ENCODE assay signal across 8 mouse cellular contexts in genomic region chr9:44478959-44479605, GRCm38 (mm10). TPM values are rescaled to one million over a fixed set of nuclear protein-coding genes. Genes with fewer than 3 reads are reported as not detected.
DNase-seq lines count a peak whose midpoint lies in the region; ATAC-seq and TF ChIP-seq lines count a peak whose summit lies in the region.

No protein-coding gene starts in this region.

- no peaks in the 10 kb centered on the region for H3K9me3 ChIP-seq in ES-Bruce4 (replicated peaks; ENCODE audit: control insufficient read depth, insufficient read depth, low read length, poor library complexity, severe bottlenecking)
- H3K9me3 ChIP-seq in forebrain, embryonic 12.5 days, result no peaks in the 10 kb centered on the region
- no peaks in the 10 kb centered on the region for H3K9me3 ChIP-seq in lung, embryonic 15.5 days

- H3K27me3 ChIP-seq in ES-Bruce4 (ENCODE audit: control insufficient read depth, insufficient read depth, low read length, poor library complexity, severe bottlenecking), result no peaks in the 10 kb centered on the region
- peaks cover 4% of the 10 kb centered on the region; the same call in 1 of the 2 replicates for H3K27me3 ChIP-seq in forebrain, embryonic 12.5 days
- H3K27me3 ChIP-seq in lung, embryonic 15.5 days, result no peaks in the 10 kb centered on the region

- DNase-seq in heart, postnatal 14 days, result peak; percentile 81 to 84
- peak; percentile 88 to 94 for DNase-seq in kidney, postnatal 4 days
- peak; percentile 58 to 70 for DNase-seq in right cerebral cortex, adult 2 months (ENCODE audit: low spot score in 2 of 2)
- DNase-seq in natural killer cell, adult 2 months (ENCODE audit: low spot score in 2 of 2), result no peak

- no peak for TF ChIP-seq CTCF in ES-Bruce4 (IDR thresholded peaks at IDR 0.05; ENCODE audit: low read depth, low read length)
- TF ChIP-seq CTCF in bone marrow macrophage, adult 2 months (IDR thresholded peaks at IDR 0.05; ENCODE audit: low read depth, low read length), result no peak

- peak overlapping the region; percentile 82 for H3K4me3 ChIP-seq in ES-Bruce4 (ENCODE audit: low read depth, low read length)
- H3K4me3 ChIP-seq in bone marrow macrophage, adult 2 months (ENCODE audit: insufficient read depth, low read length), result peak overlapping the region; percentile 63
- peak overlapping the region; percentile 74 for H3K4me3 ChIP-seq in forebrain, embryonic 12.5 days (replicated peaks)
- H3K4me3 ChIP-seq in lung, embryonic 15.5 days, result peak overlapping the region; percentile 85

- ATAC-seq in forebrain, embryonic 12.5 days (ENCODE audit: low FRiP score), result peak; percentile 54
- ATAC-seq in lung, embryonic 15.5 days (ENCODE audit: borderline replicate concordance, extremely low read depth, low FRiP score, low TSS enrichment), result peak; percentile 72

- peaks cover 2% of the 10 kb centered on the region for H3K4me1 ChIP-seq in ES-Bruce4 (ENCODE audit: control insufficient read depth, insufficient read depth, low read length)
- peaks cover 14% of the 10 kb centered on the region for H3K4me1 ChIP-seq in bone marrow macrophage, adult 2 months (ENCODE audit: control insufficient read depth, insufficient read depth, low read length)
- H3K4me1 ChIP-seq in forebrain, embryonic 12.5 days, result peaks cover 38% of the 10 kb centered on the region
- H3K4me1 ChIP-seq in lung, embryonic 15.5 days, result peaks cover 23% of the 10 kb centered on the region

- H3K27ac ChIP-seq in ES-Bruce4 (ENCODE audit: insufficient read depth, low read length), result no peak overlapping the region
- H3K27ac ChIP-seq in bone marrow macrophage, adult 2 months (ENCODE audit: insufficient read depth, low read depth, low read length), result peak overlapping the region; percentile 50
- peak overlapping the region; percentile 99 for H3K27ac ChIP-seq in forebrain, embryonic 12.5 days
- peak overlapping the region; percentile 100 for H3K27ac ChIP-seq in lung, embryonic 15.5 days

- under 1% methylated on average over 29 of the region's 29 CpGs for WGBS in forebrain, embryonic 12.5 days
- under 1% methylated on average over 28 of the region's 29 CpGs for WGBS in lung, embryonic 15.5 days

- no peak for TF ChIP-seq EP300 in ES-Bruce4 (IDR thresholded peaks at IDR 0.05; ENCODE audit: insufficient read depth, low read depth, low read length)

- peak overlapping the region; percentile 98 for H3K4me2 ChIP-seq in forebrain, embryonic 12.5 days
- H3K4me2 ChIP-seq in lung, embryonic 15.5 days, result peak overlapping the region; percentile 79

- no peak for TF ChIP-seq POLR2A in ES-Bruce4 (IDR thresholded peaks at IDR 0.05; ENCODE audit: insufficient read depth, low read length)
- TF ChIP-seq POLR2A in bone marrow macrophage, adult 2 months (IDR thresholded peaks at IDR 0.05; ENCODE audit: borderline replicate concordance, low read depth, low read length), result no peak

- intact Hi-C loops in heart, postnatal 14 days (cut with DNase I), result loop anchor here (5.0 kb wide), 1 partner anchor 33 kb away; no protein-coding TSS in a partner anchor

- H3K36me3 ChIP-seq in ES-Bruce4 (ENCODE audit: control insufficient read depth, insufficient read depth, low read length, poor library complexity, severe bottlenecking), result no peaks in the 10 kb centered on the region
- H3K36me3 ChIP-seq in forebrain, embryonic 12.5 days (replicated peaks), result no peaks in the 10 kb centered on the region
- no peaks in the 10 kb centered on the region for H3K36me3 ChIP-seq in lung, embryonic 15.5 days

- H3K9ac ChIP-seq in ES-Bruce4 (ENCODE audit: low read depth, poor library complexity, severe bottlenecking), result peak overlapping the region; percentile 82
- peak overlapping the region; percentile 86 for H3K9ac ChIP-seq in forebrain, embryonic 12.5 days
- peak overlapping the region; percentile 88 for H3K9ac ChIP-seq in lung, embryonic 15.5 days

RNA-seq across cellular contexts. Expression of gene Bcl9l, which starts 3.5 kb away (rescaled TPM):
- polyA plus RNA-seq in ES-Bruce4 (2011; ENCODE audit: insufficient read depth, insufficient read length, low read depth, missing spikeins), result 22.6 and 25.6 TPM in 2 replicates
- polyA plus RNA-seq in bone marrow macrophage, adult 2 months (2012; ENCODE audit: insufficient read depth, insufficient read length, missing spikeins), result 6.7 and 9.5 TPM in 2 replicates
- polyA plus RNA-seq in forebrain, embryonic 12.5 days (2016; fragmentation: Nextera tagmentation; extraction: Ambion mirVana), result 10.6 and 10.7 TPM in 2 replicates
- total RNA-seq in heart, postnatal 14 days (2021), result 10 to 100 TPM; 57.9 to 64.9 TPM
- polyA plus RNA-seq in lung, embryonic 15.5 days (2015; fragmentation: Nextera tagmentation; extraction: Ambion mirVana), result 17.1 and 17.3 TPM in 2 replicates

RNA-seq across cellular contexts. Expression of gene Upk2, which starts 24.3 kb away (rescaled TPM):
- polyA plus RNA-seq in ES-Bruce4 (2011; ENCODE audit: insufficient read depth, insufficient read length, low read depth, missing spikeins), result 1.7 and 2.5 TPM in 2 replicates
- not detected in 2 replicates for polyA plus RNA-seq in bone marrow macrophage, adult 2 months (2012; ENCODE audit: insufficient read depth, insufficient read length, missing spikeins)
- 0.29 TPM in 1 of 2 replicates, not detected in the other for polyA plus RNA-seq in forebrain, embryonic 12.5 days (2016; fragmentation: Nextera tagmentation; extraction: Ambion mirVana)
- not detected for total RNA-seq in heart, postnatal 14 days (2021)
- polyA plus RNA-seq in lung, embryonic 15.5 days (2015; fragmentation: Nextera tagmentation; extraction: Ambion mirVana), result 1.3 and 1.5 TPM in 2 replicates

RNA-seq across cellular contexts. Expression of gene Foxr1, which starts 38.1 kb away (rescaled TPM):
- 1.3 and 1.8 TPM in 2 replicates for polyA plus RNA-seq in ES-Bruce4 (2011; ENCODE audit: insufficient read depth, insufficient read length, low read depth, missing spikeins)
- not detected in 2 replicates for polyA plus RNA-seq in bone marrow macrophage, adult 2 months (2012; ENCODE audit: insufficient read depth, insufficient read length, missing spikeins)
- not detected in 2 replicates for polyA plus RNA-seq in forebrain, embryonic 12.5 days (2016; fragmentation: Nextera tagmentation; extraction: Ambion mirVana)
- not detected for total RNA-seq in heart, postnatal 14 days (2021)
- not detected in 2 replicates for polyA plus RNA-seq in lung, embryonic 15.5 days (2015; fragmentation: Nextera tagmentation; extraction: Ambion mirVana)

Comparison
In these comparisons a context has a peak if more than half of its experiments do, and no peak if none do; other contexts are left out.
1. DNase-seq: peak in heart, postnatal 14 days (2 of 2), kidney, postnatal 4 days (2 of 2) and right cerebral cortex, adult 2 months (2 of 2); none in natural killer cell, adult 2 months (0 of 2).
2. Peak in every context shown above with its lines, with median percentiles within 50 percentile points of each other: H3K4me3 ChIP-seq and H3K9ac ChIP-seq.